Mouse (Mus musculus): ENCODE results near the gene Umps.

- TF ChIP-seq CTCF (IDR thresholded peaks at IDR 0.05; ENCODE audit: low read depth), result no peak
- TF ChIP-seq EP300 (IDR thresholded peaks at IDR 0.05; ENCODE audit: low read depth), result peak; percentile 91
Measured at GRCm38 (mm10) chr16:33937567-33937966, 29.3 kb downstream of the Umps start.
